Mouse (Mus musculus) fibroblast of lung, adult 2 months (primary cell): Measurements from ENCODE around the gene Duox2.

ENCODE experiments used
- DNase-seq: peaks from one replicate; pipeline ENCODE4 v3.0.0-alpha.2; 2011; ENCODE audit warnings: low read depth

Gene Duox2

DNA sequence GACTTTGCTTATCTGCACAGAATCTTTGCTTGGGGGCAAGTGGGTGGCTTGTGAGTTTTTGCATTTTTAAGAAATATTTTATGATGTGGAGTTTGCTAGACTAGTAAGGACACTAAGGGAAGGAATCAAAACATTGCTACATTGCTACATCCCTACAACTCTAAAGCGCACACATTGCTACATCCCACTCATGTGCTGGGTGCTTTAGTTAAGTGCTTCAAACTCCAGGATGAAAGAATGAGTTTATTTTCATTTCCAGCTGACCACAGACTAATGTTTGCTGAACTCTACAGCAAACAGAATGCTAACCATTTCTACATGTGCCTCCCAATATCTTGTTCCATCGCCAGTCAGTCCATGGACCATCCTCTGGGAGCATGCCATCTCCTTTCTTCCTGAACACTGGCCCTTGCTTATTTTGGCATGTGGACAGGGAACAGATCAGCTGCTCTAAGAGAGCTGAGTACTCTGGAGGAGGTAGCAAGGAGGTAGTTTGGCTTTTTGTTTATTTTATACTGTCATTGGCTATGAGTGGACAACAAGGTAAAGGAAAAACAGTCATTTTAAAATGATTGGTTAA lies 60.3 kb downstream of the Duox2 start:
- no peak for DNase-seq

DNA sequence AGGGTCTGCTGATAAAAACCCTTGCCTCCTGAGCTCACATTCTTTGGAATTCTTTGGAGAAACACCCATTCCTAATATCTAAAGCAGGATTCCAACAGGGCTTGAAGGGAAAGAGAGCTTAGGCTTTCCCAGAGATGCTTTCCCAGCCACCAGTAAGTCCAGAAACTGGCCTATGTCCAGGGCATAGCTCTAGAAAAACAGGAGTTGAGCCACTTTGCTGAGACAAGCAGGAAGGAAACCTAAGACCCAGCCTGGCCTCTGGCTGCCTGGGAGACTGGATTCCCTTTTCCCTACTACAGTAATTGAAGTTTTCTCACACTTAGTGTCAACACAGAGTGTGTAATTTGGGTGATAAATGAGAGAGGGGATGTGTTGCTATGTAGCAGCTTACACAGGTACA lies 61.9 kb downstream of the Duox2 start:
- no peak for DNase-seq

DNA sequence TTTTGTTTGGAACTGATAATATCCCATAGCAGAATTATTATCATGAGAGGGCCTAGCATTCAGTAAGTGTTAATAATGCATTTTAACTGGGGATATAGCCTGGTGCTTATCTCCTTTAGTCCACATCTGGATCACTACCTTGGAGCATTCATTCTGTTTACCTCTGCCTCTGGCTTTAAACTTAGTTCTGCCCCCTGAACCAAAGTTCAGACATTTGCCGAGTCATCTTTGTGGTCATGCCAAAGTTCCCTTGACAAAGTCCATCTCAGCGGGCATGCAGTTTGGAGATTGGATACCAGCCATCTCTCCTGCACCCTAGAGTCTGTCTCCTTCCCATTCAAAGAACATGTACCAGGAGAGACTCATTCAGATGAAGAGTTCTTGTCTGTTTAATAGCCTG lies 62.8 kb downstream of the Duox2 start:
- DNase-seq = no peak

- no peak for DNase-seq
These were observed 63.5 kb downstream of the Duox2 start, which contains the start of gene Sord for GRCm38 (mm10) chr2:122234611-122235288. TSS of gene Sord (plus strand) at chr2:122234749.

DNA sequence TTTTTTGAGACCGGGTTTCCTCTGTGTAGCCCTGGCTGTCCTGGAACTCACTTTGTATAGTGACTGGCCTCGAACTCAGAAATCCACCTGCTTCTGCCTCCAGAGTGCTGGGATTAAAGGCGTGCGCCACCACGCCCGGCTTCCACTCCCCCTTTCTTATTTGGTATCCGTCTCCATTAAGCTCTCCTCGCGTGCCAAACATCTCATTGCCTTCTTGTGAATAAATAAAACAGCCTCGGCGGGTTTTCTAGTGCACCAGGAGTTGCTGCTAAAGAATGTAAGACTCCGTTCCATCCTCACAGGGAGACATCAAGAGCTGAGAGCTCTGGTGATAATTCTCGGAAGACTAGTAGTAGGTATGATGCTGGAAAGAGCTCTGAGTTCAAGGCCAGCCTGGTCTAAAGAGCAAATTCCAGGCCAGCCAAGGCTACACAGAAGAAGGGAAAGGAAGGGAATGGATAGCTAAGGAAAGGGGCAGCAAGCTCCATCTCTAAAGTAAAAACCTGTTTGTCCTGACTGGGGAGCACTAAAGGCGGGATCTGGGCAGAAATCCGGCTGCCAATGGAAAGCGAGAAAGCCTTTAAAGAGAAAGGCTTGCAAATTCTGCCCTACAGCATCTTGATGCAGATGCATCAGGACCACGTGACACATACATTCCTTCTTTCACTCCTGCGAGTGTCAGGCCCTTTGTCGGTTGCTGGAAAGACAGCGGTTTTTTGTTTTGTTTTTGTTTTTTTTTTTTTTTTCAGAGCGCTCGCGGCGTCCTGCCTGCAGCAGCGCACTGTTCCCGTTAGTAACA lies 64.3 kb downstream of the Duox2 start:
- no peak for DNase-seq

DNA sequence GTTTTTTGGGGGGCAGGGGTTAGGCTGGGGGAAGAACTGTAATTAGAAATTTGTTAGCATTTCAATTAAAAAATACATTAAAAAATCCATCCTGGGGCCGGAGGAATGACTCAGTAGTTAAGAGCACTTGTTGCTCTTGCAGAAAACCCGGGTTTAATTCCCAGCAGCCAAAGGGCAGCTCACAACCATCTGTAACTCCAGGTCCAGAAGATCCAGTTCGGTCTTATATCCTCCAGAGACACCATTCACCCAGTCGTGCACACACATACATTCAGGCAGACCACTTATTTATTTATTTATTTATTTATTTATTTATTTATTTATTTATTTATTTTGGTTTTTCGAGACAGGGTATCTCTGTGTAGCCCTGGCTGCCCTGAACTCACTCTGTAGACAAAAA lies 64.9 kb downstream of the Duox2 start:
- no peak for DNase-seq

GRCm38 (mm10) chr2:122231616-122232015 lies 66.6 kb downstream of the Duox2 start:
- no peak for DNase-seq

- DNase-seq = no peak
These were observed 67.9 kb downstream of the Duox2 start for GRCm38 (mm10) chr2:122230395-122230794.
